Mouse (Mus musculus) C3H10T1/2 (cell line): ENCODE measurements around the gene Plcl1. TPM values are rescaled to one million over a fixed set of nuclear protein-coding genes. Genes with fewer than 3 reads are reported as not detected.

Experiments
- polyA plus RNA-seq, 2 experiments: library from polyadenylated mRNA; unstranded; fragments of >200 nt; fragmentation: generic; extraction: Trizol; gene quantifications; one replicate each; pipeline ENCODE4 v1.2.1; 2012; ENCODE audit warnings: missing spikeins in 2 of 2

The Plcl1 gene
- polyA plus RNA-seq = under 1 TPM; 0.09 to 0.40 TPM

GRCm38 (mm10) chr1:55405272-55406022, at the start of gene Plcl1:
Gene Plcl1 (plus strand): TSS chr1:55405921.

DNA sequence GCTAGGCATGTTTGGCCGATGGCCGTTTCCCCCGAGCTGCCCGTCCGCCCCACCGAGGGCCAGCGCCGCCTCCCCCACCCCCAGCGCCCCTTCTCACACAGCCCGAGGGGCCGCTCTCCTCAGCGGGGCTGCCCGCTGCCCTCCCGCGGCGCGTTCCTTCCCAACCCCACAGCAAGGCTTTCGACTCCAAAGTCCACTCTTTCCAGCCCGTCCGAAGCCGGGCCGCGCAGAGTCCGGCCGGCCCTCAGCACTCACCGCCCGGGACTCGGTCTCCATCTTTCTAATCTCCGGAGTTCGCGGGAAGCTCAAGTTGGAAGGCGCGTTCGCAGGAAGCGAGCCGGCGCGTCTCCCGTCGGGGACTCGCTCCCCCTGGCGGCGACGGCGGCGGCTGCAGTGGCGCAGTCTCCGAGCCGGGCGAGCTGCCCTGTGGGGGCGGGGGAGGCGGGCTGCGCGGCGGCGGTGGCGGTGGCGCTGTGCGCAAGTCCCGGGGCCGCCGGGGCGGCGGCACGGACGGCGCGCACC, 42.6 kb upstream of the Plcl1 start, which contains the start of gene Boll:
Gene Boll (minus strand): TSS at position 426 of the 522 bp plus-strand sequence.

Other genes with a start within 250 kb of the Plcl1 start
- gene Rftn2, start 179.1 kb upstream of the Plcl1 start, polyA plus RNA-seq = 1 to 10 TPM; 1.5 to 6.8 TPM
- gene Mars2, start 168.7 kb upstream of the Plcl1 start, polyA plus RNA-seq = under 1 TPM; 0.28 to 0.34 TPM
- gene Boll, start 42.5 kb upstream of the Plcl1 start, polyA plus RNA-seq = not detected